In genomic region chr15:11906571-11907531, GRCm38 (mm10) we compare ENCODE assay signal across 8 mouse cellular contexts. TPM values are rescaled to one million over a fixed set of nuclear protein-coding genes. Genes with fewer than 3 reads are reported as not detected.
A peak's percentile ranks its signal among the peaks of the same experiment; 100 is the strongest.
DNase-seq lines count a peak whose midpoint lies in the region; ATAC-seq and TF ChIP-seq lines count a peak whose summit lies in the region.

Gene Npr3, minus strand, starts transcription at chr15:11907287.

- no peaks in the 10 kb centered on the region for H3K36me3 ChIP-seq in intestine, postnatal 0 days (ENCODE audit: control insufficient read depth, insufficient read depth)
- H3K36me3 ChIP-seq in limb, embryonic 11.5 days (ENCODE audit: control insufficient read depth, insufficient read depth, low read length), result no peaks in the 10 kb centered on the region
- H3K36me3 ChIP-seq in midbrain, embryonic 13.5 days, result no peaks in the 10 kb centered on the region
- H3K36me3 ChIP-seq in testis, adult 2 months (ENCODE audit: control insufficient read depth, insufficient read depth, low read length), result no peaks in the 10 kb centered on the region

- no peak for TF ChIP-seq POLR2A in testis, adult 2 months (IDR thresholded peaks at IDR 0.05; ENCODE audit: control insufficient read depth, low read depth, low read length)

- H3K9me3 ChIP-seq in intestine, postnatal 0 days (ENCODE audit: control insufficient read depth), result no peaks in the 10 kb centered on the region
- no peaks in the 10 kb centered on the region for H3K9me3 ChIP-seq in limb, embryonic 11.5 days (ENCODE audit: control insufficient read depth, low read length)
- no peaks in the 10 kb centered on the region for H3K9me3 ChIP-seq in midbrain, embryonic 13.5 days

- peak within 1 kb of the TSS; percentile 62 for H3K27ac ChIP-seq in intestine, postnatal 0 days (ENCODE audit: low read depth, low read length)
- no peak within 1 kb of the TSS for H3K27ac ChIP-seq in limb, embryonic 11.5 days (replicated peaks; ENCODE audit: low read depth, low read length)
- H3K27ac ChIP-seq in midbrain, embryonic 13.5 days, result no peak within 1 kb of the TSS
- H3K27ac ChIP-seq in testis, adult 2 months (ENCODE audit: control insufficient read depth, insufficient read depth, low read depth, low read length), result no peak within 1 kb of the TSS; the same call in 1 of the 2 replicates

- no peaks in the 10 kb centered on the region for H3K4me1 ChIP-seq in intestine, postnatal 0 days (replicated peaks; ENCODE audit: control insufficient read depth, insufficient read depth, low read length)
- H3K4me1 ChIP-seq in limb, embryonic 11.5 days (ENCODE audit: control insufficient read depth, insufficient read depth, low read length), result peaks cover 28% of the 10 kb centered on the region
- peaks cover 51% of the 10 kb centered on the region for H3K4me1 ChIP-seq in midbrain, embryonic 13.5 days (replicated peaks)
- H3K4me1 ChIP-seq in testis, adult 2 months (ENCODE audit: control insufficient read depth, insufficient read depth, low read length), result peaks cover 32% of the 10 kb centered on the region

- H3K9ac ChIP-seq in intestine, postnatal 0 days (ENCODE audit: low read depth, low read length), result peak within 1 kb of the TSS; percentile 57
- 0 out of 2 replicates have a peak within 1 kb of the TSS, but pooled peaks have one; percentile 30 for H3K9ac ChIP-seq in limb, embryonic 11.5 days (ENCODE audit: low read length)
- H3K9ac ChIP-seq in midbrain, embryonic 13.5 days (replicated peaks), result peak within 1 kb of the TSS; percentile 48; the same call in 1 of the 2 replicates

- peak; percentile 42 to 87 for DNase-seq in adrenal gland, adult (ENCODE audit: inconsistent age in 2 of 2, low spot score in 1 of 2)
- DNase-seq in embryo, embryonic 10.5 days (ENCODE audit: low spot score), result peak; percentile 89
- DNase-seq in heart, adult 11 months, result peak; percentile 95
- DNase-seq in limb, embryonic 11.5 days (ENCODE audit: low spot score), result peak; percentile 71
- DNase-seq in thymus, postnatal 10 days (ENCODE audit: low spot score in 2 of 2), result no peak

- peak within 1 kb of the TSS; percentile 63 for H3K4me3 ChIP-seq in intestine, postnatal 0 days (ENCODE audit: low read depth, low read length)
- peak within 1 kb of the TSS; percentile 32 for H3K4me3 ChIP-seq in limb, embryonic 11.5 days (ENCODE audit: low read depth, low read length)
- H3K4me3 ChIP-seq in midbrain, embryonic 13.5 days (replicated peaks), result peak within 1 kb of the TSS; percentile 57
- H3K4me3 ChIP-seq in testis, adult 2 months (ENCODE audit: control insufficient read depth, low read depth, low read length), result peak within 1 kb of the TSS; percentile 73

- peak; percentile 67 for TF ChIP-seq CTCF in intestine, postnatal 0 days (IDR thresholded peaks at IDR 0.05; ENCODE audit: low read depth)
- TF ChIP-seq CTCF in testis, adult 2 months (IDR thresholded peaks at IDR 0.05; ENCODE audit: control insufficient read depth, insufficient read depth, insufficient replicate concordance, low read depth, low read length), result peak; percentile 41; the same call in 1 of the 2 replicates

- ATAC-seq in intestine, postnatal 0 days, result peak; percentile 26
- no peak for ATAC-seq in limb, embryonic 11.5 days (ENCODE audit: insufficient number of reproducible peaks, low FRiP score, low TSS enrichment, low read depth)
- 0 out of 2 replicates have a peak, but pooled peaks have one; percentile 12 for ATAC-seq in midbrain, embryonic 13.5 days

- peak within 1 kb of the TSS; percentile 95 for H3K4me2 ChIP-seq in intestine, postnatal 0 days (replicated peaks; ENCODE audit: low read depth)
- peak within 1 kb of the TSS; percentile 87 for H3K4me2 ChIP-seq in limb, embryonic 11.5 days (ENCODE audit: low read depth, severe bottlenecking)
- H3K4me2 ChIP-seq in midbrain, embryonic 13.5 days (replicated peaks), result peak within 1 kb of the TSS; percentile 96

- peaks cover 14% of the 10 kb centered on the region for H3K27me3 ChIP-seq in intestine, postnatal 0 days (replicated peaks; ENCODE audit: control insufficient read depth, insufficient read depth, low read length)
- peaks cover 42% of the 10 kb centered on the region for H3K27me3 ChIP-seq in limb, embryonic 11.5 days (ENCODE audit: control insufficient read depth, insufficient read depth, low read length)
- peaks cover 72% of the 10 kb centered on the region for H3K27me3 ChIP-seq in midbrain, embryonic 13.5 days
- H3K27me3 ChIP-seq in testis, adult 2 months (ENCODE audit: control insufficient read depth, insufficient read depth, low read length), result no peaks in the 10 kb centered on the region; the same call in 1 of the 2 replicates

- WGBS in intestine, postnatal 0 days, result under 1% methylated on average over 42 of the region's 42 CpGs
- under 1% methylated on average over 42 of the region's 42 CpGs for WGBS in limb, embryonic 11.5 days
- under 1% methylated on average over 42 of the region's 42 CpGs for WGBS in midbrain, embryonic 13.5 days

RNA-seq across cellular contexts. Expression of gene Npr3, which starts in this region (rescaled TPM):
- 3.8 and 4.4 TPM in 2 replicates for polyA plus RNA-seq in intestine, postnatal 0 days (2015; fragmentation: Nextera tagmentation; extraction: Ambion mirVana)
- 1.8 and 2.2 TPM in 2 replicates for polyA plus RNA-seq in limb, embryonic 11.5 days (2014; fragmentation: Nextera tagmentation; extraction: Ambion mirVana)
- 1.1 and 1.2 TPM in 2 replicates for polyA plus RNA-seq in midbrain, embryonic 13.5 days (2015; fragmentation: Nextera tagmentation; extraction: Ambion mirVana)
- polyA plus RNA-seq in testis, adult 2 months (2012; rRNA removed), result 1.1 and 1.4 TPM in 2 replicates

Comparison
In these comparisons a context has a peak if more than half of its experiments do, and no peak if none do; other contexts are left out.
1. DNase-seq: peak in adrenal gland, adult (2 of 2), embryo, embryonic 10.5 days (single experiment), heart, adult 11 months (single experiment) and limb, embryonic 11.5 days (single experiment); none in thymus, postnatal 10 days (0 of 2).
2. Peak in every context shown above with its lines, with median percentiles within 50 percentile points of each other: H3K4me2 ChIP-seq, H3K4me3 ChIP-seq and H3K9ac ChIP-seq.